Mouse (Mus musculus): ENCODE results near the gene Rbm3. TPM values are rescaled to one million over a fixed set of nuclear protein-coding genes. Genes with fewer than 3 reads are reported as not detected.

The Rbm3 gene
- polyA plus RNA-seq, 1 experiment from 2014 or later = 505 TPM

DNA sequence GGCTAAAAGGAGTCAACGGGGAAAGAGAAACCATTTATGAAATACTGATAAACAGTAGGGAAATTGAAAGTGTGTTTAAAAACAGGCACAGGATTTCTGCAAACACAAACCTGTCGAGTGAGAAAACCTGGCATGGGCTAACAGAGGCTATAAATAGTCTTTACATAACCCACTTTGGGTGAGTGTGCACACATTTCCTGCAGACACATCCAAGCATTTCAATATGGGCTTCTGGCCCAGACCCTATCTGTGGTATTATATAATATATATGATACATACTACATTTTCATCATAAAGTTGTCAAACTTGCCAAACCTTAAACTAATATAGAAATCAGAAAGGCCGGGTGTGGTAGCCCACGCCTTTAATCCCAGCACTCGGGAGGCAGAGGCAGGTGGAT lies 17.4 kb upstream of the Rbm3 start:
- DNase-seq (ENCODE audit: extremely low spot score, low spot score) = no peak
- H3K9me3 ChIP-seq = no peaks in the 10 kb centered on the region
- no peak overlapping the region for H3K27ac ChIP-seq
- H3K27me3 ChIP-seq (ENCODE audit: poor library complexity, severe bottlenecking) = no peaks in the 10 kb centered on the region
- H3K36me3 ChIP-seq (replicated peaks) = 0 out of 2 replicates have a peak, but pooled peaks cover 2% of the 10 kb centered on the region
- H3K4me1 ChIP-seq = no peaks in the 10 kb centered on the region
- 90% methylated on average over 5 of the region's 5 CpGs for WGBS
- no peak overlapping the region for H3K4me3 ChIP-seq

DNA sequence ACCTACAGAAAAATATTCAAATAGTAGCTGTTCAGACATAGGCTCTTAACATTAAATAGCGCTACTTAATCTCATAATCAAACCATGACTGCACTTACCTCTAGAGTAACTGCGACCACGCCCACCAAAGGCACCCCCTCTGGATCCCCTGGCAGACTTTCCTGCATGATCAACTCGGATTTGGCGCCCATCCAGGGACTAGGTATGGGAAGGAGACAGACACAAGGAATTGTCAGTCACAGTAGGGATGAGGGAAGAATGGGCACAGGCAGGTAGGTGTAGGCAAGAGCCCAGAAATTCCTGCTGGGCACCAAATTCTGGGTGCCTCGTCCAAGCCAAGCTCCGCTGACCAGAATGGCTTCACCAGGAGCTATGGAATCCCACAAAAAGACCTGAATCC lies 1.9 kb downstream of the Rbm3 start:
- no peak for DNase-seq (ENCODE audit: extremely low spot score, low spot score)
- peaks cover 54% of the 10 kb centered on the region for H3K36me3 ChIP-seq (replicated peaks)
- H3K4me1 ChIP-seq = peaks cover 16% of the 10 kb centered on the region
- H3K27me3 ChIP-seq (ENCODE audit: poor library complexity, severe bottlenecking) = no peaks in the 10 kb centered on the region
- peak overlapping the region; percentile 65 for H3K4me3 ChIP-seq
- peaks cover 7% of the 10 kb centered on the region; the same call in 1 of the 2 replicates for H3K9me3 ChIP-seq
- WGBS = 78% methylated on average over 7 of the region's 7 CpGs
- peak overlapping the region; percentile 94 for H3K27ac ChIP-seq

DNA sequence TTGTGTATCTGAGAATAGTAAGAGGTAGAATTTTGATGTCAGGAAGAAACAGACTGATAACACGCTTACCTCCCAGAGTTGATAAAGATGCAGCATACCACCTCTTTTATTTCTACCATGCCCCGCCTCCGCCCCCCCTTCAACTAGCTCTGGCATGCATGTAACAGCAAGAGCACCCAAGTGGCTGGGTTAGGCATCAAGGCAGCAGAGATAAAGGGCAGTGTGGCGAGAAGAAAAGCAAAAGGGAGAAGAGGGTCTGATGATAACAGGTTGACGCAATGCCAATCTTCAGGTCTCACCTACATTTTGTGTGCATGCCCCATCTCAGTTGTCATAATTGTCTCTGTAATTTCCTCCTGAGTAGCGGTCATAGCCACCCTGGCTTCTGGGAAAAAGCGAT lies 2.7 kb downstream of the Rbm3 start:
- Histone ChIP-seq H3K27me3 (ENCODE audit: poor library complexity, severe bottlenecking) (no peaks in the 10 kb centered on the region), H3K36me3 (replicated peaks) (peaks cover 62% of the 10 kb centered on the region), H3K27ac (no peak overlapping the region), H3K9me3 (peaks cover 7% of the 10 kb centered on the region; the same call in 1 of the 2 replicates), H3K4me3 (peak overlapping the region; percentile 65; the same call in 1 of the 2 replicates), H3K4me1 (peaks cover 16% of the 10 kb centered on the region)
- no peak for DNase-seq (ENCODE audit: extremely low spot score, low spot score)
- WGBS = 94% methylated on average over 7 of the region's 7 CpGs

DNA sequence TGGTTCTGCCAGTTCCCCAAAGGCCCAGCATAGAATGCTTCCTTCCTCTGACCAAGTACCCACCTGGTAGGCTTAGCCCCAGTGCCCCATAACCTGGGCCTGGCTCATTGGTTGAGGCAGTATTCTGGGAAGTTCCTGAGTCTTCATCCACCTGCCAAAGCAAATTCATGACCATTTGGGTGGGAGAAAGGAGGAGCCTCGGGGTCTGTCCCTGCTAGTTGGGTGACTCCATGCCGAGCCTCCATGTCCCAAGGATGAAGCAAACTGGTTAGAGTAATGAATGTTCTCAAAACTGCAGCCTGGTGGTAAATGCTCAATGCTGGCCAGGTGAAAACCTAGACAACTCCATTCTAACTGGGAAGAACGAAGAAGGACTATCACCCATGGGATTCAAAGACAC lies 4.6 kb downstream of the Rbm3 start:
- H3K9me3 ChIP-seq = peaks cover 7% of the 10 kb centered on the region; the same call in 1 of the 2 replicates
- H3K4me3 ChIP-seq = no peak overlapping the region
- peaks cover 14% of the 10 kb centered on the region for H3K4me1 ChIP-seq
- H3K36me3 ChIP-seq (replicated peaks) = peaks cover 67% of the 10 kb centered on the region
- 78% methylated on average over 3 of the region's 3 CpGs for WGBS
- H3K27ac ChIP-seq = no peak overlapping the region
- H3K27me3 ChIP-seq (ENCODE audit: poor library complexity, severe bottlenecking) = no peaks in the 10 kb centered on the region
- no peak for DNase-seq (ENCODE audit: extremely low spot score, low spot score)

DNA sequence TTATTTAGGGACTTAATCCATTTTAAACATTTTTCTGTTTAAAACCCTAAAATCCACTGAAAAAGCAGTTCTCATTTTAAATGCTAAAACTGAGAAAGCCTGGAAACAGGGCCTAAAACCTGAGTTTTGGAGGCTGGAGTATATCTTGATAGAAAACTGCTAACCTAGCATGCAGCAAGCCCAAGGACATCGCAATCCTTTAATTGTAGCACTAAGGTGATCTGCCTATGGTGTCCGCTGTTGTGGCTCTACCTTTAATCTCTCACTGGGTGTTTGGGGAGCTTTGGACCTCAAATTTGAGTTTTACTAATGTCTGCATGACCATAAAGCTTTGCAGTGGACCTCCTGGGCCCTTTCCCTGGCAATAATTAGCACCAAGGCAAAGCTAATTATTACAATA lies 5.2 kb downstream of the Rbm3 start:
- Histone ChIP-seq H3K36me3 (replicated peaks) (peaks cover 67% of the 10 kb centered on the region), H3K27me3 (ENCODE audit: poor library complexity, severe bottlenecking) (no peaks in the 10 kb centered on the region), H3K4me1 (peaks cover 14% of the 10 kb centered on the region), H3K27ac (no peak overlapping the region), H3K4me3 (no peak overlapping the region), H3K9me3 (peaks cover 4% of the 10 kb centered on the region; the same call in 1 of the 2 replicates)
- DNase-seq (ENCODE audit: extremely low spot score, low spot score) = no peak
- WGBS = 94% methylated on average over 2 of the region's 2 CpGs

DNA sequence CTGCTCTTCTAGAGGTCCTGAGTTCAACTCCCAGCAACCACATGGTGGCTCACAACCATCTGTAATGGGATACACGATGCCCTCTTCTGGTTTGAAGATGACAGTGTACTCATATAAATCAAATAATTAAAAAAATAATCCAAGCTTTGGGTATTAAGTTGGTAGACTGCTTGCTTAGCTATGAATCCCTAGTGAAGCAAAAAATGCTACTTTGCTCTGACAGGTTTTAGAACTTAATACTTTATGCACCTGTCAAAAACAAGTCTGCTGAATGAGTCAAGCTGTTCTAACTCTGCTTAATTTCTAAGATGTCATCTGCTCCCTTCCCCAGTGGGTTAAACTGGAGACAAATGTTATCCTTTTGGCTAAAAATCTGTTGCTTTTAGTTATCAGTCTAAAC lies 6.2 kb downstream of the Rbm3 start:
- H3K36me3 ChIP-seq (replicated peaks) = peaks cover 64% of the 10 kb centered on the region
- no peak overlapping the region for H3K27ac ChIP-seq
- WGBS = 78% methylated on average over 1 of the region's 1 CpGs

DNA sequence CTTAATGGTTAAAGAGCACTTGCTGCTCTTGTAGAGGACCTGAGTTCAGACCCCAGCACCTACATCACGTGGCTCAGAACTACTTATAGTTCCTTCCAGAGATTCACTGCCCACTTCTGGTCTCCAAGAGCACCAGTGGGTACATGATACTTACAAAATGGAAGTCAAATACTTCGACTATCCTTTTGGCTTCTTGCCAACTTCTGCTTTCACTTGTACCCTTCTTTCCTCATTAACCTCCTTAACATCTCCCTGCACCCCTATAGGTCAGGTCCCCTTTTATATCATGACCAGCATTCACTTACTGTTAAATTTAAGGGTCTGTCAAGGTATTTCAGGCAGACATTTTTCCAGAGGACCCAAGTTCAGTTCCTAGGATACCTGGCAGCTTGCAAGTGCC lies 9.8 kb downstream of the Rbm3 start:
- 44% methylated on average over 2 of the region's 2 CpGs for WGBS
- Histone ChIP-seq H3K4me1 (peaks cover 6% of the 10 kb centered on the region), H3K36me3 (replicated peaks) (peaks cover 36% of the 10 kb centered on the region), H3K9me3 (no peaks in the 10 kb centered on the region), H3K4me3 (no peak overlapping the region), H3K27ac (no peak overlapping the region), H3K27me3 (ENCODE audit: poor library complexity, severe bottlenecking) (no peaks in the 10 kb centered on the region)
- no peak for DNase-seq (ENCODE audit: extremely low spot score, low spot score)

More for the DNA sequence above, 6.2 kb downstream of the Rbm3 start:
- no peak for DNase-seq (ENCODE audit: extremely low spot score, low spot score)
- peaks cover 4% of the 10 kb centered on the region; the same call in 1 of the 2 replicates for H3K9me3 ChIP-seq
- H3K4me3 ChIP-seq = no peak overlapping the region
- no peaks in the 10 kb centered on the region for H3K27me3 ChIP-seq (ENCODE audit: poor library complexity, severe bottlenecking)
- peaks cover 14% of the 10 kb centered on the region for H3K4me1 ChIP-seq

DNA sequence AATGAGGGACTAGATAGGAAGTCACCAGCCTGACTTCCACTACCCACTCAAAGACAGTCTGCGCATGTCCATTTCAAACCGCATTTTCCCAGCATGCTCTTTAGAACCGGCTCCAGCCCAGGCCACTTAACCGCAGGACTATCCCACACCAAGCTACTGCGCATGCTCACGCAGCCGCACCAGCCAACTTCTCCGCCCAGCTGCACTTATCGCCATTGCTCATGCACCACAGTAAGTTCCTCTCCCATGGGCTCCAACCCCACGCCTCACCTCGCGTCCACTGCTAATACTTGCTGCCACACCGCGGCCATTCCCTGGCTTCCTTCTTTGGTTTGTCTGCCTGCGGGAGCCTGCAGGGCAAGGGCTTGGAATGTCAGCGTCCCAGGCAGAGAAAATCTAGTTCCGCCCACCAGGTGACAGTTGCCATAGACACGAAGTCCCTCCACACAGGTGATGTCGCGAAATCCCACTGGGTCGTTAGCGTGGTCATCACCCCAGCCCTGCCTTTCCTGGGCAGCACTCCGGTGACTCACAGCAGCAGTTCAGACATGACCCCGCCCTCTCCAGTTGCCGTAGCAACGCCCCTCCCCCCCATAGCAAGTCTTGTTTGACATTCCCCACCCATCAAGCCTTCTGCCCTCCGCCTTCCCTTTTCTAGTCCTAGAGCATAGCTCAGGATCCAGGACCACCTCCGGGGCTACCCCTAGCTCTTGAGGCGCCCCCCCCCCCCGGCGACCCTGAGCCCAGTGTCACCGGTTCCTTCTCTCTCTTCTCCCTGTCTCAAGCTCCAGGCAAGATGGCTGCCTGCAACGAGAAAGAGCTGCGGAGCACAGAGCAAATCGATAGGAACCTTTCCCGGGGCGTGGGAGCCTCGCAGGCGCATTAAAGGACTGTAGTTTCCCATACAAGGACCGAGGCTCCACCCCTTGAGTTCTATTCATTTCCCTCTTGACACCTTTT lies 13.4 kb downstream of the Rbm3 start, which contains the start of gene Wdr13:
TSS of gene Wdr13 (minus strand) at position 876 of the 960 bp plus-strand sequence.
- peak; percentile 84 for DNase-seq (ENCODE audit: extremely low spot score, low spot score)
- Histone ChIP-seq H3K36me3 (replicated peaks) (peaks cover 27% of the 10 kb centered on the region), H3K27me3 (ENCODE audit: poor library complexity, severe bottlenecking) (no peaks in the 10 kb centered on the region), H3K9me3 (0 out of 2 replicates have a peak, but pooled peaks cover 3% of the 10 kb centered on the region), H3K4me3 (peak within 1 kb of the TSS; percentile 64), H3K4me1 (peaks cover 6% of the 10 kb centered on the region), H3K27ac (peak within 1 kb of the TSS; percentile 90)
- WGBS = 12% methylated on average over 39 of the region's 40 CpGs

DNA sequence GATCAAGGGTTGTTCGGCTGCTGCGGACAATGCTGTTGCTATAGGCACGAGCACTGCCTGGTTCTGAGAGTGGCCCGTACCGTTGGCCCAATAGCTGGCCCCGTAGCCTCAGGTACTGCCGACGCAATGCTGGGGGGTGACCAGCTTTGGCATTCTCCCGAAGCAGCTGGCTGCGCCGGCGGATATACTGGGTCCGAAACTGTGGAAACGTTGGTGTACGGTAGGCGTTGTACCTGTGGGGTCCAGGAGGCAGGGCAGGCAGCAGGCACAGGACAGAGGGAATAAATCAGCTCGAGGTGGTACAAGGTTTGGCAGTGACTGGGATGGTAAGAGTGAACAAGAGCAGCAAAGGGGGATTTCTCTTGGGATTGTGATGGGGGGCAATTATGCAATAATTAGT lies 14.3 kb downstream of the Rbm3 start:
- no peak for DNase-seq (ENCODE audit: extremely low spot score, low spot score)
- Histone ChIP-seq H3K9me3 (0 out of 2 replicates have a peak, but pooled peaks cover 3% of the 10 kb centered on the region), H3K4me3 (peak overlapping the region; percentile 64), H3K36me3 (replicated peaks) (peaks cover 34% of the 10 kb centered on the region), H3K4me1 (peaks cover 6% of the 10 kb centered on the region), H3K27me3 (ENCODE audit: poor library complexity, severe bottlenecking) (no peaks in the 10 kb centered on the region), H3K27ac (peak overlapping the region; percentile 90)
- 92% methylated on average over 17 of the region's 17 CpGs for WGBS

DNA sequence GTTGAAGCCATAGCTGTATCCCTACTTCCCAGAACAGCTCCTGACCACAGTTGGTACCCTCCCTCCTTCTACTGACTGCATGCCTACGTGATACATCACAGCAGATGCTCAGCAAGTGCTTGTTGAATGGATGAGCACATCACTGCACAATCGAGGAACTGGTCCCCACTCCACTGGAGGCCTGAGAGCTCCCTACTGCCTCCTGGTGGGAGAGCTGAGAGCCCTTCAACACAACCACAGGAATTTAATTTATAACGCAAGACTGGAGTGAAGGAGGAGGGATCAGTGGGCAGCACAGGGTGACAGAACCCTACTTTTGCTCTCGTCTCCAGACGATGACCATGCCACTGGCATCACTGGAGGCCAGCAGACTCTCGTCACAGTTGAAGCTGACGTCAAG lies 20.4 kb downstream of the Rbm3 start:
- DNase-seq (ENCODE audit: extremely low spot score, low spot score) = no peak
- 86% methylated on average over 7 of the region's 7 CpGs for whole genome bisulfite sequencing

DNA sequence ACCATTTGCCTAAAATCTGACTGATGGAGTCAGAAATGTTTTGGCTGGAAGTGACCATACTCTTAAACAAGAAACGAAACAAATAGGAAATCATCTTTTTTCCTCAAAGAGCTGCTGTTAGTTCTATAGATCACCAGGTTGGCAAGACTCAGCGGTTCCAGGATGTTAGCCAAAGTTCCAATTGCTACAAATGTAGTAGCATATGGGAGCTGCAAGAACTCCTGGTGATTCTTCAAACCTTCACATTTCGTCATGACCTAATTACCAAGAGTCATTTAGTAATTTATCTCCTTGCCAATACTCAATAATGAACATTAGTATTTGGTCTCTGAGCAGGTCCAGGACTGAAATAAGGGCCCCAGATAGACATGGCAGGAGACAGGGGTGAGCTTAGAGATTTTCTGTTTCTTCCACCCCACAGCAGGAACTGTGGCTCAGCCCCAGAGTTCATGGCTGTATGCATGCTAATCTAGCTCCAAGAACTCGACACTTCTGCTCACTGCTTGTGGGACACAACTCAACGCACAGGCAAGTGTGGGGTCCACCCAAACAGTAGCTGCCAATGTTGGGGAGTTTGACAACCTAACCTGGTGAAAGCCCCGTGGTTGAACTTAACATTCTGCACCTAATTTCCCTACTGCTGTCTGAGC lies 21.7 kb downstream of the Rbm3 start:
- Histone ChIP-seq H3K27me3 (ENCODE audit: poor library complexity, severe bottlenecking) (no peaks in the 10 kb centered on the region), H3K4me3 (no peak overlapping the region), H3K9me3 (peaks cover 2% of the 10 kb centered on the region; the same call in 1 of the 2 replicates), H3K4me1 (no peaks in the 10 kb centered on the region), H3K27ac (no peak overlapping the region), H3K36me3 (replicated peaks) (peaks cover 37% of the 10 kb centered on the region)
- 88% methylated on average over 6 of the region's 6 CpGs for WGBS
- no peak for DNase-seq (ENCODE audit: extremely low spot score, low spot score)

More for the DNA sequence above, 20.4 kb downstream of the Rbm3 start:
- Histone ChIP-seq H3K36me3 (replicated peaks) (peaks cover 46% of the 10 kb centered on the region), H3K9me3 (0 out of 2 replicates have a peak, but pooled peaks cover 3% of the 10 kb centered on the region), H3K27me3 (ENCODE audit: poor library complexity, severe bottlenecking) (no peaks in the 10 kb centered on the region), H3K4me3 (no peak overlapping the region), H3K4me1 (no peaks in the 10 kb centered on the region), H3K27ac (no peak overlapping the region)

DNA sequence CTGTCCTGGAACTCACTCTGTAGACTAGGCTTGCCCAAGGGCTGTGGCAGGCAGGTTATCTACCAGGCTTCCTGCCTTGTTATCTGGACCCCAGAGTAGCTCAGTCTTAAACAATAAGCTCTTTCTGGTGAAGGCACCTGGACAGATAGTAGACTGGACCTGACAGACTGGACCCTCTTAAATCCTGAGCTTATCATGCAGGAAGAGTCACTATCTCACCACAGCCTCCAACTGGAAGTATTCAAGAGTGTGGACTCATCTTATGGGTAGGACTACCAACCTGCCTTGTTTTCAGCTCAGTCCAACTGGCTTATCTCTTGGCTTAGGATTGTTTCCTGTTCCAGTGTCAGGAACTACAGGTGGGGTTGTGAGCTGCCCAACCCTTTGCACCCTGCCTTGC lies 28.4 kb downstream of the Rbm3 start:
- no peaks in the 10 kb centered on the region; the same call in 1 of the 2 replicates for H3K9me3 ChIP-seq
- DNase-seq (ENCODE audit: extremely low spot score, low spot score) = no peak
- H3K27me3 ChIP-seq (ENCODE audit: poor library complexity, severe bottlenecking) = no peaks in the 10 kb centered on the region
- no peak overlapping the region for H3K27ac ChIP-seq
- no peaks in the 10 kb centered on the region for H3K4me1 ChIP-seq
- no peak overlapping the region for H3K4me3 ChIP-seq
- no peaks in the 10 kb centered on the region; the same call in 1 of the 2 replicates for H3K36me3 ChIP-seq (replicated peaks)

Data from forebrain, embryonic 10.5 days (tissue).